Mouse (Mus musculus) brain, embryonic 14.5 days (tissue): ENCODE measurements around the gene Fam155a. TPM values are rescaled to one million over a fixed set of nuclear protein-coding genes. Genes with fewer than 3 reads are reported as not detected.
A peak's percentile ranks its signal among the peaks of the same experiment; 100 is the strongest.

Source experiments
- DNase-seq: peaks from one replicate; pipeline ENCODE4 v3.0.0-alpha.2; 2011; ENCODE audit warnings: low read depth
- CTCF ChIP-seq: fragments of 200-500 bp; IDR thresholded peaks from 2 replicates; pipeline ENCODE4 v1.5.1; 2012; ENCODE audit warnings: inconsistent platforms, mild to moderate bottlenecking, moderate library complexity, borderline replicate concordance; ENCODE audit not compliant: insufficient read depth, insufficient read length; ENCODE audit errors: extremely low read depth
- POLR2A ChIP-seq: fragments of 200-500 bp; IDR thresholded peaks from 2 replicates; pipeline ENCODE4 v1.6.1; 2012; ENCODE audit warnings: mild to moderate bottlenecking, inconsistent platforms, borderline replicate concordance; ENCODE audit not compliant: poor library complexity, insufficient read depth, insufficient read length, severe bottlenecking; ENCODE audit errors: extremely low read depth
- polyA plus RNA-seq: library from polyadenylated mRNA; depleted of rRNA; stranded (reverse); fragments of >200 nt; gene quantifications from 2 replicates; pipeline ENCODE4 v1.2.3, GENCODE M21; 2012

Fam155a gene
- polyA plus RNA-seq, 1 experiment: 46.6 TPM

DNA sequence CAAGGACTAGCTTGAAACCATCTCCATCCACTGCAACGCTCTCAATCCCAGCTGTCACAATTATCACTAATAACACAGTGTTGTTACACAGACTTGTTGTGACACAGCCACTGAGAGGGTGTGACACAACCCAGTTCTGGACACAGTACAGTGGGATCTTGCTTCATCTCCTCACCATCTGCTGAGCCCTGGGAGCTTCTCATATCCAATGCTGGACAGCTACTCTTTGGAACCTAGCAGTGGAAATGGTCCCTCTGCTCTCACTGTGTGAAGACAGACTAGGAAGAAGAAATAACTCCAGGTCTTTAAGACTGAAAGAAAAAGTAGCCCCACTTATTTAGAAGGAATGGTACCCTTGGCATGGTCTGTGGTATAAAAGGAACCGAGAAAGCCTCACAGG, 310.3 kb downstream of the Fam155a start:
- TF ChIP-seq CTCF (no peak), POLR2A (no peak)
- DNase-seq: no peak

GRCm38 (mm10) chr8:9458614-9459013, 312.3 kb downstream of the Fam155a start:
- DNase-seq: no peak
- TF ChIP-seq POLR2A (no peak), CTCF (no peak)

- no peak for TF ChIP-seq CTCF
- TF ChIP-seq POLR2A: no peak
- no peak for DNase-seq
These were observed 315.8 kb downstream of the Fam155a start for GRCm38 (mm10) chr8:9455138-9455537.

- DNase-seq: no peak
- TF ChIP-seq CTCF: no peak
- TF ChIP-seq POLR2A: no peak
These were observed 317.2 kb downstream of the Fam155a start for GRCm38 (mm10) chr8:9453742-9454141.

- DNase-seq: no peak
- TF ChIP-seq CTCF (peak; percentile 53; the same call in 1 of the 2 replicates), POLR2A (no peak)
These were observed 319.4 kb downstream of the Fam155a start for GRCm38 (mm10) chr8:9451543-9451942.

- TF ChIP-seq CTCF (no peak), POLR2A (no peak)
- DNase-seq: peak; percentile 47
These were observed 322.3 kb downstream of the Fam155a start for GRCm38 (mm10) chr8:9448613-9449012.

GRCm38 (mm10) chr8:9437822-9438221, 333.1 kb downstream of the Fam155a start:
- TF ChIP-seq POLR2A: no peak
- TF ChIP-seq CTCF: no peak
- no peak for DNase-seq

- peak; percentile 49 for DNase-seq
- no peak for TF ChIP-seq POLR2A
- no peak for TF ChIP-seq CTCF
These were observed 335.5 kb downstream of the Fam155a start for GRCm38 (mm10) chr8:9435501-9435900.

DNA sequence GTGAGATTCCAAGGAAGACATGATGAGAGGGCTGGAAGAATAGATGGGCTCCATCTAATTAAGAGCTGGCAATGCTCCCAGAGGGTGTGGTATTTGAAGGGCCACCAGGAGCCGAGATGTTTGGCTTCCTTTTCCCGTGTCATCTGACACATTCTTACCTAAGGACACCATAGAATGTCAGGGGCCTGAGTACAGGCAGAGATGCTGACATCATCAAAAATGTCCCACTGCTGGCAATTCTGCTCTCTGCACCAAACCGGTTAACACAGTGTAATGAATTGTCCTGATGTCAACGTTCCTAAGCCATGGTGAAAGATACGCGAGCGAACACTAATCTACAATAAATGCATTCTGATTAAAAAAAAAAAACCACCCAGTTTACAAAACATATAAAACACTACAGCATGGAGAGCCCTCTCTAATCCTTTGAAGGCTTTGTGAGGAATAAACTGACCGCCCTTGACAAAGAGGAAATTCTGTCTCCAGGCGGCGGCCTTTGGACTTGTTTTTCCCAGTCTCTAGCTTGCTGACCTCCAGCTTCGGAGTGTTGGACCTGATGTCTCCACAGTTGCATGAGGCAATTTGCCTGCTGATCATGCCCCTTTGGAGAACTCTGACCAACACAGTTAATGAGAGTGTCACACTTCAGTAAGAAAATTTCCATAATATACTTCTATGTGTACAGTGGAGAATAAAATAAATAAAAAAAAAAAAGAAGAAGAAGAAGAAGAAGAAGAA, 338.2 kb downstream of the Fam155a start:
- TF ChIP-seq CTCF (no peak), POLR2A (no peak)

DNA sequence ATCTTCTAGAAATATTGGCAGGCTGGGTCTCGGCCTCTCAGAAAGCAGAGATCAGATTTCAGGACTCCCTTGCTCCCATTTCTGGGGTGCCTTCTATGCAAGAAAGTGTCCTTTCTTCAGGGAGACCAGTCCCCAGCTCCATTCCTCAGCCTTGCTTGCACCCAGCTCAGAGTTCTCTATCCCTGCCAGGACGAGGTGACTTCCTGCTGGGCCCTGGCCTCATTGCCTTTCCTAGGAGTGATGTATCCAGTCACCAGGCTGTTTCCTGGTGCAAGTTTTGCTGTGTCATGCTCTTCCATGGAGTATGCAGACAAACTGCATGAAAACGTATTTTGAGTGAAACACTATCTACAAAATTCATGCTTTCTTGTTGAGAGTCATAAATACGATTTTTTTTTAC, 342.1 kb downstream of the Fam155a start:
- TF ChIP-seq POLR2A: no peak
- TF ChIP-seq CTCF: no peak
- no peak for DNase-seq

More for the DNA sequence above, 338.2 kb downstream of the Fam155a start:
- DNase-seq: no peak

DNA sequence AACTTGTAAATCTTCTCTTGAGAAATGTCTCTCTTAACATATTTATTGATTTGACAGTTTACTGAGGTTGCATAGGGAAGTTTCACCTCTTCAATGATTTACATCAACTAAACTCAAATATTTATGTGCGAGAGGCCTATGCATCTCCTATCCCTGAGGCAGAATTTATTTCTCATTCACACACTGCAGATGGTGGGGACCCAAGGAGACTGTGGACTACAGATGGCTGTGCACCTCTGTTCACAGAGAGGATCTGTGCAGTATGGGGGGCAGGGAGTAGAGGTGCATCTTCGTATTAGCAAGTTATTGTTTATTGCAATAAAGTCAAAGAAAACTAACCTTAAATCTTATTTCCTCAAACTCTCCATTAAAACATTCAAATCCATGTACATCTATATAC, 346.9 kb downstream of the Fam155a start:
- peak; percentile 23 for DNase-seq
- TF ChIP-seq CTCF: no peak
- TF ChIP-seq POLR2A: no peak

GRCm38 (mm10) chr8:9423590-9423989, 347.4 kb downstream of the Fam155a start:
- TF ChIP-seq CTCF: no peak
- TF ChIP-seq POLR2A: no peak
- peak; percentile 17 for DNase-seq

DNA sequence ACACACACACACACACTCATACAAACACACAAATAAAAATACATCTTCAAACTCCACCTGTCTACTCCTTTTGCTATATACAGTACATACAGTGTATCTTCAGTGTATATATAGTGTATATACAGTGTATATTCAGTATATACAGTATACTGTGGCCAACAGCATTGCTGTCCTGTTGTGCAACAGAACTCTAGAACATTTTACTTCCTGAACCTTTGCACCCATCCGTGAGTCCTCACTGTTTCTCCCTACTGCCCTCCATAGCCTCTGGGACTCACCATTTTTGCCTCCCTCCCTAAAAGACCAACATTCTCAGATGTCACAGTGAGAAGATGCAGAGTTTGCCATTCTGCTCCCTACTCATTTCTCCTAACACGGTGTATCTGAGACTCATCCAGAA, 347.8 kb downstream of the Fam155a start:
- no peak for TF ChIP-seq CTCF
- no peak for TF ChIP-seq POLR2A
- no peak for DNase-seq
